Mouse (Mus musculus): ENCODE results near the gene Zfand3. TPM values are rescaled to one million over a fixed set of nuclear protein-coding genes. Genes with fewer than 3 reads are reported as not detected.

Zfand3 gene
- polyA plus RNA-seq, 1 experiment from 2014 or later, result 55.1 TPM

DNA sequence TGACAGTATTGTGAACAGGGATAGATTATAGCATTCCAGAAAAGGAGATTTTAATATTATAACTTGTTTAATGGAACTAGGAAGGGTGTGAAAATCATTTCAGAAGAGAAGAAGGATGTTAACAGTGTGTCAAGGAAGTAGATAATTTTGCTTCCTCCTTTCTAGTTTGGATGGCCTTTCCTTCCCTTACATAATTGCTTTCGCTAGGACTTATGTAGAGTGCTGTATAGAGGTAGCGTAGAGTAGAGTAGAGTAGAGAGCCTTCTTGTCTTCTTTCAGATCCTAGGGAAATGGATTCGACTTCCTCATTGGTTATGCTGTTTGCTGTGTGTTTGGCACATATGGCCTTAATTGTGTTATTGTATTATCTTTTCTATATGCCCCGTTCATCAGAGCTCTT, 132.6 kb downstream of the Zfand3 start:
- Histone ChIP-seq H3K4me1 (ENCODE audit: control insufficient read depth, insufficient read depth, low read length) (peaks cover 2% of the 10 kb centered on the region; the same call in 1 of the 2 replicates), H3K9ac (ENCODE audit: low read length) (no peak overlapping the region)
- 94% methylated on average over 4 of the region's 4 CpGs for WGBS

DNA sequence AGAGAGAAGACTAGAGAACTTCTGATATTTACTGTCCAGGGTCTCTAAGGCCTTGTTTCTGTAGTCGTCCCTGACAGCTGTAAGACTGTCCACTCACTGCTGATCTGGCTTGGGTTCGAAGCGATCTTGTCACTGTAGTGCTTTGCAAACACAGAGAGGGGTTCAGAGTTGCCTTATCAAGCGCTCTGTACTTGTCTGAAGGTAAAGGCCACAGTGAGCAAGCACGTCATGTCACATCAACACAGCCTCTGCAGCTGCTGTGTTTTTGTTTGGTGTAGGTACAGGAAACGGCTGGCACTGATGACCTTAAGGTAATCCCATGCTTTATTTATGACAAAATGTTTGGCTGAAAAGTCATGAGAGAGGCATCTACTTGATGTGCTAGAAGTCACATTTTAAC, 139.6 kb downstream of the Zfand3 start:
- ATAC-seq (ENCODE audit: insufficient number of reproducible peaks, low FRiP score, low TSS enrichment, low read depth) (no peak), DNase-seq (ENCODE audit: low spot score) (no peak)
- H3K36me3 ChIP-seq (ENCODE audit: control insufficient read depth, insufficient read depth, low read length), result no peaks in the 10 kb centered on the region
- H3K9ac ChIP-seq (ENCODE audit: low read length), result no peak overlapping the region
- 82% methylated on average over 6 of the region's 6 CpGs for WGBS
- no peak overlapping the region for H3K27ac ChIP-seq (replicated peaks; ENCODE audit: low read depth, low read length)
- no peaks in the 10 kb centered on the region for H3K9me3 ChIP-seq (ENCODE audit: control insufficient read depth, low read length)
- H3K27me3 ChIP-seq (ENCODE audit: control insufficient read depth, insufficient read depth, low read length), result no peaks in the 10 kb centered on the region
- no peak overlapping the region for H3K4me2 ChIP-seq (ENCODE audit: low read depth, severe bottlenecking)
- H3K4me1 ChIP-seq (ENCODE audit: control insufficient read depth, insufficient read depth, low read length), result no peaks in the 10 kb centered on the region
- H3K4me3 ChIP-seq (ENCODE audit: low read depth, low read length), result no peak overlapping the region

More for the DNA sequence above, 132.6 kb downstream of the Zfand3 start:
- Histone ChIP-seq H3K4me3 (ENCODE audit: low read depth, low read length) (no peak overlapping the region), H3K27ac (replicated peaks; ENCODE audit: low read depth, low read length) (no peak overlapping the region), H3K9me3 (ENCODE audit: control insufficient read depth, low read length) (no peaks in the 10 kb centered on the region), H3K36me3 (ENCODE audit: control insufficient read depth, insufficient read depth, low read length) (no peaks in the 10 kb centered on the region), H3K27me3 (ENCODE audit: control insufficient read depth, insufficient read depth, low read length) (no peaks in the 10 kb centered on the region), H3K4me2 (ENCODE audit: low read depth, severe bottlenecking) (no peak overlapping the region)
- no peak for DNase-seq (ENCODE audit: low spot score)
- ATAC-seq (ENCODE audit: insufficient number of reproducible peaks, low FRiP score, low TSS enrichment, low read depth), result no peak

DNA sequence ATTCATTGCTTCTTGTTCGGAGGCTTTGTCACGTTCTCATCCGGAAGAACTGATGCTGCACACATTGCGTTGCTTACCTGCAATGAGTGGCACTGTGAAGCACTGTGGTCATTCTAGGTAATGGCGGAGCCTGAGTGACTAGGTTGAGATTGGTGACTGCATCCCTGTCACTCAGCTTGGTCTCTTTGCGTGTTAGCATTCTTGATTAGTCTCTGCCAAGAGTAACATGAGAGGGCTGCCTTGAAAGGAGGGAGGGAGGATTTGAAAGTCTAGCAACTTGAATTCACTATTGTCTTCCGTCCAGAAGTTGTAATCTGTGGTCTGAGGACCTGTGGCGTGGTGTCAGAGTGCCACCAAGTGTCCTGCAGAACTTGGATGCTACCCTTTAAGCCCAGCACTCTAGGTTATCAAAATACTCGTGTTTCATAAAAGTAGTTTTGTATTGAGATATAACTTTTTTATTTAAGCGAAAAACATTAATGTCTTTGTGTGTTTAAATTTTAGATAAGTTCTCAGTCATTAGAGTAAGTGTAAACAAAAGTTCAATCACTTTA, 141.1 kb downstream of the Zfand3 start:
- WGBS, result 84% methylated on average over 10 of the region's 10 CpGs
- Histone ChIP-seq H3K4me3 (ENCODE audit: low read depth, low read length) (no peak overlapping the region), H3K27ac (replicated peaks; ENCODE audit: low read depth, low read length) (no peak overlapping the region), H3K4me2 (ENCODE audit: low read depth, severe bottlenecking) (no peak overlapping the region), H3K9ac (ENCODE audit: low read length) (no peak overlapping the region), H3K4me1 (ENCODE audit: control insufficient read depth, insufficient read depth, low read length) (peaks cover 5% of the 10 kb centered on the region), H3K27me3 (ENCODE audit: control insufficient read depth, insufficient read depth, low read length) (no peaks in the 10 kb centered on the region), H3K9me3 (ENCODE audit: control insufficient read depth, low read length) (no peaks in the 10 kb centered on the region), H3K36me3 (ENCODE audit: control insufficient read depth, insufficient read depth, low read length) (no peaks in the 10 kb centered on the region)
- no peak for ATAC-seq (ENCODE audit: insufficient number of reproducible peaks, low FRiP score, low TSS enrichment, low read depth)
- DNase-seq (ENCODE audit: low spot score), result no peak

DNA sequence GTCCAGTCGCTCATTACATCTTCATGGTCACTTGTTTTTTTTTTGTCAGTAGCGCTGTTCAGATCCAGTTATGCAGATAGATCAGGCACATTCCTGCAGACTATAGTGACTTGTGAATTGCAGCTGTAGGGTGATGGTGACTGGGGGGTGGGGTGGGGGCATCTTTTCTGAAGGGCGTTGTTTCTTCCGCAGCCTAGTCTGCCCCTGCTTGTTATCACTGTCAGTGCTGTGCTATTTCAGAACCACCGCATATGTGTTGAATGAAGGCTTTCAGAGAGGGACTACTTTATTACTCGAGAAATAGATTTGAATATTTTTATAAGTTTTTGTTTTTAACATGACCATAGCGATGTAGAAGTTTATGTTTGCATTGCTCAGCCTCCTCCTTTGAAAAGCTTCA, 142.0 kb downstream of the Zfand3 start:
- Histone ChIP-seq H3K4me2 (ENCODE audit: low read depth, severe bottlenecking) (no peak overlapping the region), H3K4me3 (ENCODE audit: low read depth, low read length) (no peak overlapping the region), H3K27ac (replicated peaks; ENCODE audit: low read depth, low read length) (no peak overlapping the region), H3K4me1 (ENCODE audit: control insufficient read depth, insufficient read depth, low read length) (peaks cover 5% of the 10 kb centered on the region), H3K9me3 (ENCODE audit: control insufficient read depth, low read length) (no peaks in the 10 kb centered on the region), H3K36me3 (ENCODE audit: control insufficient read depth, insufficient read depth, low read length) (no peaks in the 10 kb centered on the region), H3K9ac (ENCODE audit: low read length) (no peak overlapping the region), H3K27me3 (ENCODE audit: control insufficient read depth, insufficient read depth, low read length) (no peaks in the 10 kb centered on the region)
- ATAC-seq (ENCODE audit: insufficient number of reproducible peaks, low FRiP score, low TSS enrichment, low read depth) (no peak), DNase-seq (ENCODE audit: low spot score) (no peak)
- WGBS, result 87% methylated on average over 7 of the region's 7 CpGs

DNA sequence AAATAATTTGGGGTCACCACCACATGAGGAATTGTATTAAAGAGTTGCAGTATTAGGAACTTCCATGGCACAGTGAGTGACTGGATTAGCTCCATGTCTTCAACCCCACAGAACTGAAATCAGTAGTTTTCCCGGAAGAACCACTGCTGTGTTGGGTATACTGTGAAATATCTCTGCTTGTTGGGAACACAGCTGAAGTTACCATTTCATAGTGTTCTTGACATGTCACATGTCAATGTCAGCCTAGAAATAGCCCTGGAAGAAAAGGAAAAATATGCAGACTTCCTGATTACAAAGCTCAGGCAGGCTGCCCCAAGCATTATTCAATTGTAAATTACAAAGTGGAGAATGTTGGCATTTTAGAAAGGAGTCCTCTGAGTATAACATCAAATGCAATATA, 143.4 kb downstream of the Zfand3 start:
- no peaks in the 10 kb centered on the region for H3K27me3 ChIP-seq (ENCODE audit: control insufficient read depth, insufficient read depth, low read length)
- H3K4me3 ChIP-seq (ENCODE audit: low read depth, low read length), result no peak overlapping the region
- ATAC-seq (ENCODE audit: insufficient number of reproducible peaks, low FRiP score, low TSS enrichment, low read depth) (no peak), DNase-seq (ENCODE audit: low spot score) (no peak)
- no peak overlapping the region for H3K9ac ChIP-seq (ENCODE audit: low read length)
- no peak overlapping the region for H3K27ac ChIP-seq (replicated peaks; ENCODE audit: low read depth, low read length)
- 87% methylated on average over 1 of the region's 1 CpGs for WGBS
- H3K36me3 ChIP-seq (ENCODE audit: control insufficient read depth, insufficient read depth, low read length), result no peaks in the 10 kb centered on the region
- H3K4me1 ChIP-seq (ENCODE audit: control insufficient read depth, insufficient read depth, low read length), result peaks cover 7% of the 10 kb centered on the region
- no peaks in the 10 kb centered on the region for H3K9me3 ChIP-seq (ENCODE audit: control insufficient read depth, low read length)
- no peak overlapping the region for H3K4me2 ChIP-seq (ENCODE audit: low read depth, severe bottlenecking)

DNA sequence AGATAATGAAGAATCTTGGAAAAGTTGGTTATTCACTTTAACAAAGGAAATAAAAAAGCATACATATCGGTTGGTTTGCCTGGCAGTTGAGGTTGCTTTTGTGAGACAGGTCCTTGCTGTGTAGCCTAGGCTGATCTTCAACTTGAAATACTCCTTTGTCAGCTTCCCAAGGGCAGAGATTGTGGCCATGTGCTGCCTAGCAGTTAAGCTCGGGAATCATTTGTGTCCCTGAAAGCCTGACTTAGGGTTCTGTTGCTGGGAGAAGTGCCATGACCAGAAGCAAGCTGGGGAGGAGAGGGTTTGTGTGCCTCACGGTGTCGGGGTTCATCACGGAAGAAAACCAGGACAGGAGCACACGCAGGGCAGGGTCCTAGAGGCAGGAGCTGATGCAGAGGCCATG, 143.8 kb downstream of the Zfand3 start:
- H3K27ac ChIP-seq (replicated peaks; ENCODE audit: low read depth, low read length), result no peak overlapping the region

DNA sequence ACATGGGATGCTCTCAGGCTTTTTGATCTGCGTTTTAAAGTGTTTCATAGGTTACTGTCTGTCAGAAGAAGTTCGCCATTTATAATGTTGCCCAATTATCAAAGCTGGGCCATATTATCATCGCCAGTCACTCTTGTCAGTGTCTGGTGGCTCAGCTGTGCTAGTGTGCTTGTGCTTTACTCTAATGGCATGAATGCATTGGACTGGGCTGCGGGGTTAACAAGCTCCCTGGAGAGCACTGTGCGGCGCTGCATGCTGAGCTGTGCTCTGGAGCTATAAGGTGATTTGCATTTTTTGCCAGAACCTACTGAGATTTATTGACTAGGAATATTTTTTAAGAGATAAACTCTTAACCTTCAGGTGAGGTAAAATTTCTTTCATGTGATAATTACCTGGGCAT, 145.4 kb downstream of the Zfand3 start:
- H3K9ac ChIP-seq (ENCODE audit: low read length), result no peak overlapping the region
- H3K4me1 ChIP-seq (ENCODE audit: control insufficient read depth, insufficient read depth, low read length), result peaks cover 10% of the 10 kb centered on the region

More for the DNA sequence above, 143.8 kb downstream of the Zfand3 start:
- H3K36me3 ChIP-seq (ENCODE audit: control insufficient read depth, insufficient read depth, low read length), result no peaks in the 10 kb centered on the region
- no peak overlapping the region for H3K4me3 ChIP-seq (ENCODE audit: low read depth, low read length)
- H3K4me2 ChIP-seq (ENCODE audit: low read depth, severe bottlenecking), result no peak overlapping the region
- H3K9me3 ChIP-seq (ENCODE audit: control insufficient read depth, low read length), result no peaks in the 10 kb centered on the region
- no peak overlapping the region for H3K9ac ChIP-seq (ENCODE audit: low read length)
- peaks cover 7% of the 10 kb centered on the region for H3K4me1 ChIP-seq (ENCODE audit: control insufficient read depth, insufficient read depth, low read length)
- ATAC-seq (ENCODE audit: insufficient number of reproducible peaks, low FRiP score, low TSS enrichment, low read depth), result no peak
- WGBS, result 71% methylated on average over 6 of the region's 6 CpGs
- no peak for DNase-seq (ENCODE audit: low spot score)
- H3K27me3 ChIP-seq (ENCODE audit: control insufficient read depth, insufficient read depth, low read length), result no peaks in the 10 kb centered on the region

GRCm38 (mm10) chr17:30154144-30154543, 149.6 kb downstream of the Zfand3 start:
- no peak overlapping the region for H3K9ac ChIP-seq (ENCODE audit: low read length)
- H3K27ac ChIP-seq (replicated peaks; ENCODE audit: low read depth, low read length), result no peak overlapping the region
- 32% methylated on average over 4 of the region's 4 CpGs for WGBS
- no peak overlapping the region for H3K4me3 ChIP-seq (ENCODE audit: low read depth, low read length)
- ATAC-seq (ENCODE audit: insufficient number of reproducible peaks, low FRiP score, low TSS enrichment, low read depth) (no peak), DNase-seq (ENCODE audit: low spot score) (peak; percentile 49)
- no peaks in the 10 kb centered on the region for H3K27me3 ChIP-seq (ENCODE audit: control insufficient read depth, insufficient read depth, low read length)
- no peak overlapping the region for H3K4me2 ChIP-seq (ENCODE audit: low read depth, severe bottlenecking)
- H3K9me3 ChIP-seq (ENCODE audit: control insufficient read depth, low read length), result no peaks in the 10 kb centered on the region
- H3K36me3 ChIP-seq (ENCODE audit: control insufficient read depth, insufficient read depth, low read length), result no peaks in the 10 kb centered on the region
- H3K4me1 ChIP-seq (ENCODE audit: control insufficient read depth, insufficient read depth, low read length), result peaks cover 10% of the 10 kb centered on the region

More for the DNA sequence above, 145.4 kb downstream of the Zfand3 start:
- Histone ChIP-seq H3K9me3 (ENCODE audit: control insufficient read depth, low read length) (no peaks in the 10 kb centered on the region), H3K27ac (replicated peaks; ENCODE audit: low read depth, low read length) (no peak overlapping the region), H3K27me3 (ENCODE audit: control insufficient read depth, insufficient read depth, low read length) (no peaks in the 10 kb centered on the region), H3K36me3 (ENCODE audit: control insufficient read depth, insufficient read depth, low read length) (no peaks in the 10 kb centered on the region), H3K4me2 (ENCODE audit: low read depth, severe bottlenecking) (no peak overlapping the region), H3K4me3 (ENCODE audit: low read depth, low read length) (no peak overlapping the region)
- 73% methylated on average over 6 of the region's 6 CpGs for WGBS
- no peak for ATAC-seq (ENCODE audit: insufficient number of reproducible peaks, low FRiP score, low TSS enrichment, low read depth)
- DNase-seq (ENCODE audit: low spot score), result no peak

- 72% methylated on average over 1 of the region's 1 CpGs for WGBS
- no peak overlapping the region for H3K27ac ChIP-seq (replicated peaks; ENCODE audit: low read depth, low read length)
Measured at GRCm38 (mm10) chr17:30154861-30155260, 150.3 kb downstream of the Zfand3 start.

More at GRCm38 (mm10) chr17:30154861-30155260, 150.3 kb downstream of the Zfand3 start:
- Histone ChIP-seq H3K9me3 (ENCODE audit: control insufficient read depth, low read length) (no peaks in the 10 kb centered on the region), H3K9ac (ENCODE audit: low read length) (no peak overlapping the region), H3K4me1 (ENCODE audit: control insufficient read depth, insufficient read depth, low read length) (peaks cover 7% of the 10 kb centered on the region), H3K4me2 (ENCODE audit: low read depth, severe bottlenecking) (no peak overlapping the region), H3K36me3 (ENCODE audit: control insufficient read depth, insufficient read depth, low read length) (no peaks in the 10 kb centered on the region), H3K4me3 (ENCODE audit: low read depth, low read length) (no peak overlapping the region), H3K27me3 (ENCODE audit: control insufficient read depth, insufficient read depth, low read length) (no peaks in the 10 kb centered on the region)
- ATAC-seq (ENCODE audit: insufficient number of reproducible peaks, low FRiP score, low TSS enrichment, low read depth), result no peak
- DNase-seq (ENCODE audit: low spot score), result no peak
